11 mouse cellular contexts compared by ENCODE assay signal in genomic region chr19:44161515-44161914, GRCm38 (mm10). TPM values are rescaled to one million over a fixed set of nuclear protein-coding genes. Genes with fewer than 3 reads are reported as not detected.
DNase-seq lines count a peak whose midpoint lies in the region; ATAC-seq lines count a peak whose summit lies in the region.
"Had no signal": no experiment of that assay in that cellular context is flagged by ENCODE, and none has a peak within 500 bp of the region (broad histone marks: within the 10 kb centered on the region; RNA-seq: fewer than 3 reads in every experiment).

No protein-coding gene starts in this region.

- no peaks in the 10 kb centered on the region for H3K4me1 ChIP-seq in midbrain, embryonic 14.5 days (ENCODE audit: control insufficient read depth, insufficient read depth, low read length)
- no peaks in the 10 kb centered on the region for H3K4me1 ChIP-seq in midbrain, embryonic 16.5 days (ENCODE audit: control insufficient read depth, insufficient read depth, low read length)
- H3K4me1 ChIP-seq: midbrain, embryonic 12.5 days had no signal

- H3K27me3 ChIP-seq in midbrain, embryonic 14.5 days (ENCODE audit: control insufficient read depth, insufficient read depth, low read length): no peaks in the 10 kb centered on the region
- H3K27me3 ChIP-seq in midbrain, embryonic 16.5 days (ENCODE audit: control insufficient read depth, insufficient read depth, low read depth, low read length): no peaks in the 10 kb centered on the region
- no peaks in the 10 kb centered on the region; the same call in 1 of the 2 replicates for H3K27me3 ChIP-seq in splenic B cell, adult 2 months (ENCODE audit: control insufficient read depth, insufficient read depth, low read length, poor library complexity, severe bottlenecking)

- no peak overlapping the region for H3K4me3 ChIP-seq in midbrain, embryonic 14.5 days (replicated peaks; ENCODE audit: low read depth, low read length)
- H3K4me3 ChIP-seq in midbrain, embryonic 16.5 days (ENCODE audit: low read depth, low read length): no peak overlapping the region
- H3K4me3 ChIP-seq: midbrain, embryonic 12.5 days had no signal

- intact Hi-C loops in heart, postnatal 36 days (cut with DNase I): loop anchor here (10.0 kb wide), 1 partner anchor 133 kb away; the partner anchor contains the start of gene Scd2

- H3K9ac ChIP-seq in midbrain, embryonic 14.5 days (replicated peaks; ENCODE audit: low read length): no peak overlapping the region
- H3K9ac ChIP-seq in midbrain, embryonic 16.5 days (ENCODE audit: low read depth, low read length): no peak overlapping the region
- H3K9ac ChIP-seq: midbrain, embryonic 12.5 days had no signal

- peak; percentile 46 for DNase-seq in heart, adult 11 months
- DNase-seq in heart, postnatal 36 days: no peak
- peak; percentile 66 for DNase-seq in midbrain, embryonic 14.5 days
- DNase-seq in embryo, embryonic 10.5 days (ENCODE audit: low spot score): peak; percentile 54
- peak; percentile 55 for DNase-seq in splenic B cell, adult 2 months (ENCODE audit: low read depth, low spot score)
- DNase-seq in kidney, postnatal 14 days: no peak
- DNase-seq in ovary, postnatal 14 days (ENCODE audit: low spot score): no peak
- DNase-seq: right cerebral cortex, postnatal 4 days had no signal

- H3K4me2 ChIP-seq in midbrain, embryonic 14.5 days (ENCODE audit: low read length): no peak overlapping the region
- H3K4me2 ChIP-seq in midbrain, embryonic 16.5 days (ENCODE audit: low read length): no peak overlapping the region
- H3K4me2 ChIP-seq: heart, embryonic 11.5 days; midbrain, embryonic 12.5 days had no signal

- ATAC-seq in midbrain, embryonic 14.5 days (ENCODE audit: low FRiP score, low TSS enrichment): no peak
- ATAC-seq in midbrain, embryonic 16.5 days: no peak

- no peaks in the 10 kb centered on the region for H3K9me3 ChIP-seq in midbrain, embryonic 14.5 days (ENCODE audit: control insufficient read depth, low read length)
- H3K9me3 ChIP-seq in midbrain, embryonic 16.5 days (replicated peaks; ENCODE audit: control insufficient read depth, low read length, poor library complexity, severe bottlenecking): no peaks in the 10 kb centered on the region
- H3K9me3 ChIP-seq: midbrain, embryonic 12.5 days had no signal

- H3K27ac ChIP-seq in midbrain, embryonic 14.5 days (replicated peaks; ENCODE audit: low read depth, low read length): no peak overlapping the region
- no peak overlapping the region for H3K27ac ChIP-seq in midbrain, embryonic 16.5 days (ENCODE audit: low read length)
- H3K27ac ChIP-seq: midbrain, embryonic 12.5 days had no signal

- no peaks in the 10 kb centered on the region for H3K36me3 ChIP-seq in midbrain, embryonic 14.5 days (ENCODE audit: control insufficient read depth, insufficient read depth, low read length)
- H3K36me3 ChIP-seq in midbrain, embryonic 16.5 days (ENCODE audit: control insufficient read depth, insufficient read depth, low read length): no peaks in the 10 kb centered on the region
- H3K36me3 ChIP-seq in splenic B cell, adult 2 months (ENCODE audit: control insufficient read depth, insufficient read depth, low read length, poor library complexity, severe bottlenecking): no peaks in the 10 kb centered on the region
- H3K36me3 ChIP-seq: midbrain, embryonic 12.5 days had no signal

- 11% methylated on average over 3 of the region's 3 CpGs for WGBS in midbrain, embryonic 14.5 days
- 12% methylated on average over 3 of the region's 3 CpGs for WGBS in midbrain, embryonic 16.5 days

RNA-seq across cellular contexts. Expression of gene Bloc1s2, which starts 15.3 kb away (rescaled TPM):
- 10 to 100 TPM; 16.4 to 18.2 TPM for total RNA-seq in heart, postnatal 36 days (2021)
- 166 and 176 TPM in 2 replicates for polyA plus RNA-seq in midbrain, embryonic 14.5 days (2014; fragmentation: Nextera tagmentation; extraction: Ambion mirVana)
- 161 and 164 TPM in 2 replicates for polyA plus RNA-seq in midbrain, embryonic 16.5 days (2015; fragmentation: Nextera tagmentation; extraction: Ambion mirVana)

RNA-seq across cellular contexts. Expression of gene Cwf19l1, which starts 25.8 kb away (rescaled TPM):
- 1 to 10 TPM; 8.3 to 8.9 TPM for total RNA-seq in heart, postnatal 36 days (2021)
- polyA plus RNA-seq in midbrain, embryonic 14.5 days (2014; fragmentation: Nextera tagmentation; extraction: Ambion mirVana): 31.2 and 38.4 TPM in 2 replicates
- 31.1 and 33.3 TPM in 2 replicates for polyA plus RNA-seq in midbrain, embryonic 16.5 days (2015; fragmentation: Nextera tagmentation; extraction: Ambion mirVana)

RNA-seq across cellular contexts. Expression of gene Pkd2l1, which starts 30.7 kb away (rescaled TPM):
- total RNA-seq in heart, postnatal 36 days (2021): not detected
- polyA plus RNA-seq in midbrain, embryonic 14.5 days (2014; fragmentation: Nextera tagmentation; extraction: Ambion mirVana): not detected in 2 replicates
- polyA plus RNA-seq in midbrain, embryonic 16.5 days (2015; fragmentation: Nextera tagmentation; extraction: Ambion mirVana): 0.10 and 0.28 TPM in 2 replicates
- polyA plus RNA-seq: heart, embryonic 11.5 days had no signal

RNA-seq across cellular contexts. Expression of gene Scd3, which starts 41.6 kb away (rescaled TPM):
- not detected for total RNA-seq in heart, postnatal 36 days (2021)
- polyA plus RNA-seq in midbrain, embryonic 14.5 days (2014; fragmentation: Nextera tagmentation; extraction: Ambion mirVana): 4.4 and 4.5 TPM in 2 replicates
- 6.9 and 8.1 TPM in 2 replicates for polyA plus RNA-seq in midbrain, embryonic 16.5 days (2015; fragmentation: Nextera tagmentation; extraction: Ambion mirVana)

RNA-seq across cellular contexts. Expression of gene Chuk, which starts 54.2 kb away (rescaled TPM):
- 10 to 100 TPM; 25.8 to 29.0 TPM for total RNA-seq in heart, postnatal 36 days (2021)
- 59.2 and 60.1 TPM in 2 replicates for polyA plus RNA-seq in midbrain, embryonic 14.5 days (2014; fragmentation: Nextera tagmentation; extraction: Ambion mirVana)
- polyA plus RNA-seq in midbrain, embryonic 16.5 days (2015; fragmentation: Nextera tagmentation; extraction: Ambion mirVana): 65.7 and 65.8 TPM in 2 replicates

Comparison
In these comparisons a context has a peak if more than half of its experiments do, and no peak if none do; other contexts are left out.
1. DNase-seq: peak in heart, adult 11 months (single experiment), midbrain, embryonic 14.5 days (single experiment), embryo, embryonic 10.5 days (single experiment) and splenic B cell, adult 2 months (single experiment); none in heart, postnatal 36 days (0 of 2), kidney, postnatal 14 days (single experiment) and ovary, postnatal 14 days (single experiment).